Mouse (Mus musculus) granulocyte monocyte progenitor cell, adult 5-6 weeks (primary cell): Measurements from ENCODE around the gene Asap3. TPM values are rescaled to one million over a fixed set of nuclear protein-coding genes. Genes with fewer than 3 reads are reported as not detected.

Source experiments
- ATAC-seq: replicated peaks from 2 replicates; pipeline ENCODE4 v1.8.0; 2016; ENCODE audit warnings: mild to moderate bottlenecking, moderate TSS enrichment, inconsistent platforms; ENCODE audit not compliant: poor library complexity, severe bottlenecking
- total RNA-seq, 2 experiments: library from RNA; stranded (forward) in 1 of 2; stranded (reverse) in 1 of 2; fragments of 200-712, 200-1000 nt in 1 of 2; fragments of >200 nt in 1 of 2; fragmentation: Nextera tagmentation in 1 of 2; gene quantifications; 2 replicates each; pipeline ENCODE4 v1.2.3; 2014 to 2017

The Asap3 gene
- total RNA-seq, 2 experiments from 2014 or later: not detected

DNA sequence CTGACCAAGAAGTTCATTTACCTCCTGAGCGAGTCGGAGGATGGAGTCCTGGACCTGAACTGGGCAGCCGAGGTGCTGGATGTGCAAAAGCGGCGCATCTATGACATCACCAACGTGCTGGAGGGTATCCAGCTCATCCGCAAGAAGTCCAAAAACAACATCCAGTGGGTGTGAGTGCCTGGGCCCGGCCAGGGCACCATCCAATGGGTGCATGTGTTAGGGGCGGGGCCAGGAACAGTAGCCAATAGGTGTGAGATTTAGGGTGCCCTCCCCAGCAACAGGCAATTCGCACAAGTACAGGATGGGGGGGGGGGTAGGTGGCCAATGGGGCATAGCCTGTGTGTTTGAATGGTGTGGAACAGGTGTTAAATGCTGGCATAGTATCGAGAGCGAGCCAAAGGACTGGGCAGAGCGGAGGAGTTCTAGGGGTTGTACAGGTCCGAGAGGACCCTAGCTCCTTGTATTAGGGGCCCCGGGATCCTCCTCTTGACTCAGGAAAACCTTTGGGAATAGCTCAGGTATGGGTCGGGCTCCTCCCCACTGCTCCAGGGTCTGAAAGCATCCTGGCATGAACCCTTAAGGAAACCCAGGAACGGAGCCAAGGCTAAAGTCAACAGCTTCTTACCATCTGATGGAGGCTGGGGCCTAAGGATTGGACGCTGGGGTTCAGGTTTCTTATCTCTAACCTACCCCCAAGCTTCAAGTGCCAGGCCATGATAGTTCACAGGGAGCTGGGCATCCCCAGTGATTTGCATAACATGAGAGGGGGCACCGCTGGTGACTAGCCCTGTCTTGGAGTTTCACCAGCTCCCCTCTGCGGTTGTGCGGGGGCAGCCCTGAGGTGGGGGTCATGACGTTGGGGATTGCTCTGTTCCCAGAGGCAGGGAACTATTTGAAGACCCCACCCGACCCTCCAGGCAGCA lies 25.5 kb upstream of the Asap3 start:
- no peak for ATAC-seq

DNA sequence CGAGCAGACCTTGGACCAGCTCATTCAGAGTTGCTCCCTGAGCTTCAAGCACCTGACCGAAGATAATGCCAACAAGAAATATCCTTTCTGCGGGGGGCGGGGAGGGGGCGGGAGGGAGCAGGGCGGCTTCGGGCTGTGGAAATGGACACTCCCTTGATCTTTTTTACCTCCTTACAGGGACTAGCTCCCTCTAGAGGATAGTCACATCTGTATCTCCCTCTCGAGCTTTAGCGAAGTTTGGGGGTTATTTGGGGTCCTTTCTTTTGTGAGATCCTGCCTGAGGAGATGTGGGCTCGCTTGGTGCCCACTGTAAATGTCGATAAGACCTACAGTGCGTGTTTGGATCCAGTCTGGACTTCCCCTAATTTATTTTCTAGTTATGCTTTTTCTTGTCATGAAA lies 24.8 kb upstream of the Asap3 start:
- ATAC-seq: no peak

DNA sequence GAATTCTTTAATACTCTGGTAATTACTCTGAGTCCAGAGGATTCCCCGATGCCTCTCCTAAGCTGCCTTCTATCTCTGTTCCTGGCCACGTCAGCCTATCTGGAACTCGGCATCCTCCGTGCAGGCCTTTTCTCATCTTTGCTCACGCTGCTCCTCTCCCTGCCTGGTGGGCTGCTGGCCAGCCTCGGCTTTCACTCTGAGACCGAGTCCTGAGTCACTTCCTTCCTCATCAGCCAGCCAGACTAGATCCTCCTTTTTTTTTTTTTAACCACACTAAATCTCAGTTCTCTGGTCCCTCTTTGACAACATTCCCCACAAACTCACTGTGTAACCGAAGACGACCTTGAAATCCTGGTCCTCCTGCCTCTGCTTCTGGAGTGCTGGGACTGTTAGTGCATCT lies 20.8 kb upstream of the Asap3 start:
- peak; percentile 85 for ATAC-seq

DNA sequence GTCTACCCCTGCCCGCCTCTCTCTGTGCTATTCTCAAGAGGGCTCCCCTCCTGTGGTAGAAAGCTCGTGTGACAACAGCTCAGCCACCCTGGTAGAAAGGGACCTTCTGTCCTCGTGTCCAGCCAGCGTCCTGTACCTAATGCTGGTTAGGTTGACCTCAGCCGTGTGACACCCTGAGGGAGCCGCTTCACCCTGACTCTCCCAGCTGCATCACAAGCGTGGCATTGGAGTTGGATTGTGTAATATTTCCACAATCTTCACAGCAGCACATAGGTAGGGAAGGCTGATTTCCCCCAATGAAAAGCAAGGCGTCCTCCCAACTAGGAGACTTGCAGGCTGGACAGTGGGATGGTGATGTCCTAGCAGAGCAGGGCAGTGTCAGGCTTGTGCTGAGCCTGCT lies 19.9 kb upstream of the Asap3 start:
- peak; percentile 32; the same call in 1 of the 2 replicates for ATAC-seq

DNA sequence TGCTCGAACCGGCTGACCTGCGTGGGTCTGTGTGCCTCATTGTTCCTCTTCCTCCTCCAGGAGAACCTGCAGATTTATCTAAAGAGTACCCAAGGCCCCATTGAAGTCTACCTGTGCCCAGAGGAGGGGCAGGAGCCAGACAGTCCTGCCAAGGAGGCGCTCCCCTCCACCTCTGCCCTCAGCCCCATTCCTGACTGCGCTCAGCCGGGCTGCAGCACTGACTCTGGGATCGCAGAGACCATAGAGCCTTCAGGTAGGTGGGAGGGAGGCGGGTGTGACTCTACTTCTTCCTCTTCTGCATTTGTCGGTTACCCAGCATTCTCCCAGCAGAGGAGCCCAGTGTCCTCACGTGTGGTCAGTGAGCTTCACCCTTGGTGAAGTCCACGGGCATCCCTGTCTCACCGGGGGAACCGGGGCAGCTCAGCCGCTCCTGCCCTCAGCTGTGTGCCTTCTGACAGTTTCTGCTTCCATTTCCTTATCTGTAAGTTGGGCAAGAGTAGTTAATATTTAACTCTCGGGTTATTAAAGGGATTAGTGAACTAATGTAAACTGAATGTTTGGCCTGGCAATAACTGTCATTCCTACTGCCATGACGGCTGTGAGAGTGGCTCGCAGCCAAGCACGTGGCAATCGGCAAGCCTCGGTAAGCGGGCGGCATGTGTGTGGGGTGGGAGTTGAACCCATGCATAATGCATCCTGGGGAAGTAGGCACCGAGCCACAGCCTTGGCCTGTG lies 19.3 kb upstream of the Asap3 start:
- ATAC-seq: 0 out of 2 replicates have a peak, but pooled peaks have one; percentile 18

DNA sequence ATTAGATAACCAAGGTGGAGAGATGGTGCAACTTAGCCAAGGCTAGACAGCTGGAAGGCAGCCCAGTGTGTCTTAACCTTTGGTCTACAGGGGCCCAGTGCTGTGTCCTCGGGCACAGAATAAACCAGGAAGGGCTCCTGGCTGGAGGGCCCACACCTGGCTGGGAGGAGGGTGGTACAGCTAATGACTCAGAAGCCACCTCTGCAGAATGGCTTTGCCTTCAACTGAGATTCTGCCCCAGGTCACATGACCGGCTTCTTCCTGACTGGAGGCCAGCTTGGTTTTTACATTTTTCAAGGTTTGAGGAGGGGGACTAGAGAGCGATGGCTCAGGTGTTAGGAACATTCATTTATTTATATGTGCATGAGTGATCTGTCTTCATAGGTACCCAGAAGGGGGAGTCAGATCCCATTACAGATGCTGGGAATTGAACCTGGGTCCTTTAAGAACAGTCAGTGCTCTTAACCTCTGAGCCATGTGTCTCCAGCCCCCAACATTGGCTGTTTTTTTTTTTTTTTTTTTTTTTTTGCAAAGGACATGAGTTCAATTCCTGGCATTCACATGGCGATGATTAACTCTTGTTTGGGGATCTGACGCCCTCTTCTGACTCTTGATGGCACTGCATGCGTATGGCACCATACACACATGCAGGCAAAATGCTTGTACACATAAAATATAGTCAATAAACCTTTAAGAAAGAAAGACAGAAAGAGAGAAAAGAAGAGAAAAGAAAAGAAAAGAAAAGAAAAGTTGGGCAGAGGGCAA lies 17.0 kb upstream of the Asap3 start:
- no peak for ATAC-seq

DNA sequence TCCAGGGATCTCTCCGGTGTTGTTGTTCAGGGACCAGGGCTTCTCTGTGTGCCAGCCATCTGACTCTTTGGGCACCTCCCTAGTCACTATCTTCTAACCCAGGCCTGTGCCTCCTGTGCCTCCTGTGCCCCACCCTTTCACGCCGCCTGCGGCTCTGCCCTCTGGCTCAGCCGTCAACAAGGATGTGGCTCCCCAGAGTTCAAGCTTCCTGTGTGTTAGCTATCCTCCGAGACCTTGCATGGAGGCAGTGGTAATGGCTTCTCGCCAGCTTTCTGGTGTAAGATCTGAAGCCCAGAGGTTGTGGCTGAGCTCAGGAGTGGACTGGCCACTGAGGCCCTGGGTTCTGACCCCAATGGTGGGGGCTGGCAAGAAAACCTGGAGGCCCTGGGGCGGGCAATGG lies 16.3 kb upstream of the Asap3 start:
- ATAC-seq: no peak

DNA sequence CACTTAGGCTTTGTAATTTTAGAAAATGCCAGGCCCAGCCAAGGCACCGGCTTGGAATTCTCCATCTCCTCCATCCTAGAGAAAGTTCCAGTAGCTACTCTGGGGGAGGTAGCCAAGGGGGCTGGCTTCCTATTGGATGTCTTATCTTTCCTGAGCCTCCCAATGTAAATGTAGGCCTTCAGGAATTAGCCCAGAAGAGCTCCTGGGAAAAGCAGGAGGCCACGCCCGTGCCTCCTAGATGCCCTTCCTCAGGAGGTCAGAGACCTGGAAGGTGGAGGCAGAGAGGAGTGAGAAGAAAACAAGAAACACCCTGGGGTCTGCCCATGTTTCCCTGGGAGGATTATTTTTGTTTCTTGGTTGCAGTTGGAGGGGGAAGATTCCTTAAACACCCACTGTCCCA lies 12.6 kb upstream of the Asap3 start:
- no peak for ATAC-seq

DNA sequence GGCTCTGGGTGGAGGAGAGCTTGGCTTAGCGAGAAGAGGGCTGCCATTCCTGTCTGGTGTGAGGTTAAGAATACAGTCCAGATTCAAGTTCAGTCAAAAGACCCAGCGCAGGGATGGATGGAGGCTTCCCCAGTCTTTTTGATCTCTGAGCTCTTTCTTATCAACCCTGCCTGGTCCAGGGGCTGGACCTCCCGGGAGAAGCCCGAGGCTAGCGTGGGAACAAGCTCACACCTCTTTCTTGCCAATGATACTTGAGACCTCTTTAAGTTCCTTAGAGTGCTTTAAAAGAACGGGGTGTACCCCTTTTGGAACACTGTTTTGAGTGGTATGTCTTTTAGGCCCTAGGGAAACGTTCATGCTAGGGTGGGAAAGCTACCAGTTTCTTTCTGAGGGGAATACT lies 11.1 kb upstream of the Asap3 start:
- no peak for ATAC-seq

DNA sequence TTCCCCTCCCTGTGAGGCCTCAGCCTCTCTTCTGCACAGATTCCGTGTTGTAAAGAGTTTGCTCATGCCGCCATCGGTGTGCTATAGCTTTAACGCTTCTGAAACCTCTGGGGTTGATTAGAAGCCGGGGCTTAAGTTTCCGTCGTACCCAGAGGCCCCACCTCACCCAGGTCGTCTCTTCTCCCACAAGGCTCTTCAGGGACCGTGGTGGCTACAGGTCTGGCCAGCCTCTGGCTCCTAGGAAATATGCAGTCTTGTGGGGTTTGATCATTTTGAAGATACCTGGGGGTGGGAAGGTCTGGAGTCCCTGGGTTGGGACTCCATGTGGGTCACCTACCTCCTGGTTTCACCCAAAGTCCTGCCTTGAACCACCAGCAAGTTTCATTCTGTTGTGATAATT lies 10.5 kb upstream of the Asap3 start:
- no peak for ATAC-seq

DNA sequence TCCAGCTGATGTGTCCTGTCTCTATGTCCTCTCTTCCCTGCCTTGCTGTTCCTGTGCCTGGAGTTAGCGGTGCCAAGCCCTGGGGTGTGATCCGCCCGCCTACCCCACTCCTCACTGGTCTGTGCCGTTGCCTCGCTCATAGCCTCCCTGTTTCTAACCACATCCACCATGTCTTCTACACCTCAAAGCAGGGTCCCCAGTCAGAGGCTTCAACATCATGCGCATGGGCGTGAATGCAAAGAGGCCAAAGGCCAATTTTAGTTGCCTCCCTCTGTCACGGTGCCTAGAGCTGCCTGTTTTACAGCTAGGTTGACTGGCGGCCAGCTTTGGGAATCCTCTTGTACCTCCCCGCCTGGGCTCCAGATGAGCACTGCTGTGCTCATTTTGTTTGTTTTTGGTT lies 10.0 kb upstream of the Asap3 start:
- ATAC-seq: no peak

DNA sequence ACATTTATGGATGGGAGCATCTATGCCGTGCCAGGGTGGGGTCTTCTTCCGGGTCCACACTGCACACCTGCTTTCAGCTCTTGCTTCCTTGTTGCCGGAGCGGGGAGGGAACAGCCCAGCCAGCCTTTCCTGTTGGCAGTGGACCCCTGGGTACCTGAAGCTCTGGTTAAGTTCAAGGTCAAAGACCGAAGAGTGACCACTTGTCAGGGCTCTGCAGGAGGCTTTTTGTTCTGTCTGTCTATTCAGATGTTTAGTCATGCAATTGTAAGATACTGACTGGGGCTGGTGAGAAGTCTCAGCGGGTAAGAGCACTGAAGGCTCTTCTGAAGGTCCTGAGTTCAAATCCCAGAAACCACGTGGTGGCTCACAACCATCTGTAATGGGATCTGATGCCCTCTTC lies 7.3 kb upstream of the Asap3 start:
- ATAC-seq: no peak

DNA sequence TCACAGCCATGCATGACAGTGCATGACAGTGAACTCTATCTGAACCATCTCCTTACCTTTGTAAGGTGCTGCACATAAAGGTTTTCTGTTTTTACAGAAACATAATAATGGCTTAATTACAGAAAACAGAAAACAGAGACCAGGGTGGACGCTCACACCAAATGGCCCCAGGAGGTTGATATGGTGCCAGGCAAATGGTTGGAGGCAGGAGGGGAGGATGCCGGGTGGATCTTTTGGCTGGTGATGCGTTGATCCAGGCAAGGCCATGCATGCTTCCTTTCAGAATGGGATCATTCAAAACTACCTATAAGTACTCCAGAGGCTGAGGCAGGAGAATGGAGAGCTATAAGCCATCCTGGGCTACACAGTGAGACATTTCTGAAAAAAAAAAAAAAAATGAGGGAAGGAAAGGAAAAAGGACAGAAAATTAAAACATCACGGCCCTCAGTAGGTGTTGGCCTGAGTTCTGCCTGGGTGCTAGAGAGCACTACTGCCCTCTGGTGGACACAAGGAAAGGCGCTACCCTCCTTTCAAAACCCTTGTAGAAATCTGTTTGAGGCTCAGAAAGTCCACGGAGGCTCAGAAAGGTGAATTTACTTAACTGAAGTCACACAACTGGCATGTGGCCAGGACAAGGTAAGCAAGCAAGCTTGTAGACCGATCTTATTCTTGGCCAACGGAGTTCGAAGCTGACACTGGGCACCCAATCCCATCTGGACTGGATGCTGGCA lies 6.4 kb upstream of the Asap3 start:
- peak; percentile 71; the same call in 1 of the 2 replicates for ATAC-seq

DNA sequence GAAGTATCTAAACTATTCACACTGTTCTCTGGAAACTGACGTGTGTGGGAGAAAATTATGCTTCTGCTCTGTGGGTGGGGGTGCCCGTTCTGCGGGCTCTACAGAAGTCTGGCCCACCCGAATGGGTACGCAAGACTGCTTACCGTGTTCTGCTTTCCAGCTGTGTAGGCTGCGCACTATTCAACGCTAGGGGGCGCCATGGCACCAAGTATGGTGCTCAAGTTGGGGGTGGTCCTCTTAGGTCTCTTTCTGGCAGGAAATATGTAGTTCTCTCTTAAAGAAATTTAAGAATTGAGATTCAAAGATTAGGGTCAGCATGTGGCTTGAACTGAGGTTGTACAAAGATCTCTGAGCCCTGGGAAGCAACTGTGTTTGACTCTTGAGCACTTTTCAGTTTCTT lies 3.7 kb upstream of the Asap3 start:
- ATAC-seq: peak; percentile 31; the same call in 1 of the 2 replicates

DNA sequence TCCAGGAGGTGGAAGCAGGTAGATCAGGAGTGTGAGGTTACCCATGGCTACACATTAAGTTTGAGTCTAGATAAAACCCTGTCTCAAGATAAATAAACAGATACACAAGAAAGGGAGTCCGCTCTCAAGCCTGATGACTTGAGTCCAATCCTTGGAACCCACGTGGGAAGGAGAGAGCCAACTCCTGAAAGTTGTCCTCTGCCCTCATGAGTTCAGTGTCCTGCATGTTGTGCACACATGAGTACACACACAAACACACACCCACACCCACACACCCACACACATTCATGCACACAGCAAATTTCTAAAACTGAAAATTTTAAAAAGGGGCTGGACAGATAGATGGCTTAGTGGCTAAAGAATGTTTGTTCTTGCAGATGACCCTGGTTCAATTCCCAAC lies 1.4 kb upstream of the Asap3 start:
- no peak for ATAC-seq

DNA sequence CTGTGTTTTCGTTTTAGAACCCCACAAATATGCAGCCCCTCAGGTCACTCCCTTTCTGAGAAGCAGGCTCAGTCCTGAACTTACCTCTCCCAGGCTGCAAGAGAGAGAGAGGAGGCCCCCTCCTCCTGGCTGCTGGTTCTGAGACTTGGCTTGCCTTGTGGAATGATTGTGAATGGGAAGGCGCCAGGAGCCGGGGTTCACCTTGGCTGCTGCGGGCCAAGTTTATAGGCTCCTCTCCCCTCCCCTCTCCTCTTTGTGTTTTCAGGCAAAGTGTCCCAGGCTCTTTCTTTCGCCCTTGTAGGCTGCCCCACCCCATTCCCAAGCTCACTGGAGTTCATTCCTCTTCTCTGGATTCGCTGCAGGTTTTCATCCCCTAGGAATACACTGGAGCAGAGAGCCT lies 778 bp downstream of the Asap3 start:
- ATAC-seq: no peak

DNA sequence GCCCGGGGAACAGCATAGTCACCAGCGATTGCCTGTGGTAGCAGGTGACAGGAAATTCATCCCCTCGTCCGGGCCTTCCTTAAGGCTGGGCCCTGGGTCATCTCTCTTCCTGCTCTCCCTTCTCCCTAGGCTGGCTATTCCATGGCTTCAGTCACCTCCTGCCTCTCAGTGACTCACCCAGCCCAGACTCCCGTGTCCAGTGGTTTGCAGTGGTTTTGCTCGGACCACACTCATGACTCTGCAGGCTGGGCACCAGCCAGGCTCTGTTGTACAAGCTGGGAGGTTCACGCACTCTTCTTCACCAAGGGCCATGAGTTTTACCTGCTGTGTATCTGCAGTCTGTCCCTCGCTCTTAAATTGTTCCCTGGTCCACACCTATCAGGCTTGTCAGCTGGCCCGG lies 4.8 kb downstream of the Asap3 start:
- ATAC-seq: no peak

DNA sequence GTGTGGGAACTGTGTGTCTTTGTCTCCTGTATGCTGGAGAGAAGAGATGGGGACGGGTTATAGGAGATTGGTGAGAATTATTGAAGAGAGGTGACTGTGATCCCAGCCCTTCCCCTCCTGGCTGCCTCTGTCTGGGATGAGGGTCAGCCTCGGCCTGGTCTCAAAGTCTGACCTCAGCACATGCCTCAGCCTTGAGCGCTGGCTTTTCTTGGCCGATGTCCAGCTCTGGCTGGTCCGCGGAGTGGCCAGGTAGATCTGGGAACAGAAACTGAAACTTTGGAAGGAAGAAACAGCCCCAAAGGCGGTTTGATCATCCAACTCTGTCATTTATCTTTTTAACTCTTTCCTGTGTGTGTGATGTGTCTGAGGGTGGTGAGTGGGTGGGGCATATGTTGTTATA lies 7.5 kb downstream of the Asap3 start:
- no peak for ATAC-seq

DNA sequence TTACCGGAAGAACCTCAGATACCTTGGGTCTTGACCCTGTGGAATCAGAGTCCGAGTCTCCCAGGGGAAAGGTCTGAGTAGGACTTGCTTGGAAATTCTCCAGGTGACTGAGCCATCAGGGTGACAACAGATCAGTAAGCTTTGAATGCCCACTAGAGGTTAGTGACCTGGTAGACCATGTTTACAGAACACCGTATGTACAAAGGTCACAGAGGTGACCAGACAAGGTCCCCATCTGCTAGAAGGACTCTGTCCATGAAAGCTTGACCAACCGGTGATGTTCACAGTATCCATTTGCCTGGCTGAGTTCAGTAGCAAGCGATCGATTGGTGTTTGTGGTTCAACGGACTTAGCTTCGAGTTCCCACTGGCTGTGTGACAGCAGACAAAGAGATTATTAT lies 8.7 kb downstream of the Asap3 start:
- no peak for ATAC-seq

DNA sequence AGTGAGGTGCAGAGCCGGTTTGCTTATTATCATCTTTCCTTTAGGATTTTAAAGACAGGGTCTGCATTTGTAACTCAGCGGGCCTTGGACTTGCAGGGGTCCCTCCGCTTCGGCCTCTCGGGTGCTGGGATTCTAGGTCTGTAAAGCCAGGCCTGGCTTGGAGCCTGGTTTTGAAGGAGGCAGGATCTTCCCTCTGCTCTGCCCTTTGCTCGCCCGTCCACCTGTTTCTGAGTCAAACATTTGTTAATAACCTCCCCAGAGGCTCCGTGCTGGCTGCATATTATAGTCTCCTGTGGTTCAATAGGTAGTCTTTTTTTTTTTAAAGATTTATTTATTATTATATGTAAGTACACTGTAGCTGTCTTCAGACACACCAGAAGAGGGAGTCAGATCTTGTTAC lies 9.4 kb downstream of the Asap3 start:
- no peak for ATAC-seq
